Mouse (Mus musculus) forebrain, embryonic 13.5 days (tissue): ENCODE results near the gene Mex3b. TPM values are rescaled to one million over a fixed set of nuclear protein-coding genes. Genes with fewer than 3 reads are reported as not detected.

ENCODE experiments used
- ATAC-seq: fragments of 200-750 bp; cut with Nextera tagmentation; 2 replicates; pipeline ENCODE4 v1.8.0; 2017
- H3K27ac ChIP-seq: fragments of 300-500 bp; sonication (generic); 2 replicates; pipeline ENCODE4 v1.5.1; 2015; ENCODE audit warnings: inconsistent platforms, mild to moderate bottlenecking, moderate library complexity
- H3K27me3 ChIP-seq: fragments of 300-500 bp; sonication (generic); 2 replicates; pipeline ENCODE4 v1.6.1; 2015; ENCODE audit warnings: mild to moderate bottlenecking, inconsistent platforms
- H3K36me3 ChIP-seq: fragments of 300-500 bp; sonication (generic); 2 replicates; pipeline ENCODE4 v1.6.1; 2015; ENCODE audit warnings: mild to moderate bottlenecking, inconsistent platforms; ENCODE audit not compliant: poor library complexity, severe bottlenecking
- H3K4me1 ChIP-seq: fragments of 300-500 bp; sonication (generic); 2 replicates; pipeline ENCODE4 v1.6.1; 2015; ENCODE audit warnings: inconsistent platforms
- H3K4me2 ChIP-seq: fragments of 300-500 bp; sonication (generic); 2 replicates; pipeline ENCODE4 v1.6.1; 2015; ENCODE audit warnings: inconsistent platforms, mild to moderate bottlenecking, moderate library complexity
- H3K4me3 ChIP-seq: fragments of 300-500 bp; sonication (generic); 2 replicates; pipeline ENCODE4 v1.5.1; 2015; ENCODE audit warnings: mild to moderate bottlenecking, inconsistent platforms
- H3K9ac ChIP-seq: fragments of 300-500 bp; sonication (generic); 2 replicates; pipeline ENCODE4 v1.6.1; 2015; ENCODE audit warnings: mild to moderate bottlenecking, inconsistent platforms
- H3K9me3 ChIP-seq: fragments of 300-500 bp; sonication (generic); replicated peaks from 2 replicates; pipeline ENCODE4 v1.6.1; 2016; ENCODE audit warnings: inconsistent platforms
- WGBS: fragments of 180-500 bp; shearing (Covaris S2); methylation state at CpG from one replicate; pipeline ENCODE4 v1.1.7; 2015; 5-methylcytosine and 5-hydroxymethylcytosine counted together
- polyA plus RNA-seq: library from polyadenylated mRNA; unstranded; fragments of >200 nt; fragmentation: Nextera tagmentation; extraction: Ambion mirVana; gene quantifications from 2 replicates; pipeline ENCODE4 v1.2.1, GENCODE M21; 2015

Gene Mex3b
- 42.2 and 45.8 TPM in 2 replicates for polyA plus RNA-seq

GRCm38 (mm10) chr7:82867271-82868121, at the start of gene Mex3b:
Gene Mex3b (plus strand): TSS chr7:82867333.
- H3K27ac ChIP-seq = peak within 1 kb of the TSS; percentile 100
- H3K36me3 ChIP-seq = peaks cover 27% of the 10 kb centered on the region
- no peak for ATAC-seq
- peaks cover 31% of the 10 kb centered on the region for H3K4me1 ChIP-seq
- peak within 1 kb of the TSS; percentile 98 for H3K4me3 ChIP-seq
- peak within 1 kb of the TSS; percentile 100 for H3K9ac ChIP-seq
- H3K4me2 ChIP-seq = peak within 1 kb of the TSS; percentile 96
- under 1% methylated on average over 76 of the region's 87 CpGs for WGBS
- no peaks in the 10 kb centered on the region for H3K9me3 ChIP-seq
- no peaks in the 10 kb centered on the region for H3K27me3 ChIP-seq

- no peak for ATAC-seq
- Histone ChIP-seq H3K27me3 (no peaks in the 10 kb centered on the region), H3K4me1 (no peaks in the 10 kb centered on the region), H3K9ac (no peak overlapping the region), H3K4me2 (no peak overlapping the region), H3K4me3 (no peak overlapping the region), H3K27ac (no peak overlapping the region), H3K36me3 (no peaks in the 10 kb centered on the region), H3K9me3 (no peaks in the 10 kb centered on the region)
- WGBS = 88% methylated on average over 7 of the region's 7 CpGs
Observed at GRCm38 (mm10) chr7:82819541-82819940, 47.6 kb upstream of the Mex3b start.

- Histone ChIP-seq H3K36me3 (no peaks in the 10 kb centered on the region), H3K4me2 (no peak overlapping the region), H3K27me3 (no peaks in the 10 kb centered on the region), H3K4me1 (no peaks in the 10 kb centered on the region), H3K9me3 (no peaks in the 10 kb centered on the region), H3K4me3 (no peak overlapping the region), H3K27ac (no peak overlapping the region), H3K9ac (no peak overlapping the region)
- 71% methylated on average over 4 of the region's 4 CpGs for WGBS
- no peak for ATAC-seq
Observed at GRCm38 (mm10) chr7:82820661-82821060, 46.5 kb upstream of the Mex3b start.

- no peak for ATAC-seq
- H3K27ac ChIP-seq = no peak overlapping the region
- H3K4me1 ChIP-seq = no peaks in the 10 kb centered on the region
- H3K9me3 ChIP-seq = no peaks in the 10 kb centered on the region
- H3K36me3 ChIP-seq = no peaks in the 10 kb centered on the region
- H3K27me3 ChIP-seq = no peaks in the 10 kb centered on the region
- no peak overlapping the region for H3K4me3 ChIP-seq
- WGBS = 55% methylated on average over 3 of the region's 3 CpGs
- no peak overlapping the region for H3K4me2 ChIP-seq
- no peak overlapping the region for H3K9ac ChIP-seq
Observed at GRCm38 (mm10) chr7:82821501-82821900, 45.6 kb upstream of the Mex3b start.

GRCm38 (mm10) chr7:82822528-82822927, 44.6 kb upstream of the Mex3b start:
- Histone ChIP-seq H3K27ac (no peak overlapping the region), H3K27me3 (no peaks in the 10 kb centered on the region), H3K9ac (no peak overlapping the region), H3K4me2 (no peak overlapping the region), H3K4me1 (no peaks in the 10 kb centered on the region), H3K4me3 (no peak overlapping the region), H3K9me3 (no peaks in the 10 kb centered on the region), H3K36me3 (no peaks in the 10 kb centered on the region)
- ATAC-seq = no peak
- 74% methylated on average over 1 of the region's 1 CpGs for WGBS

- no peak overlapping the region for H3K27ac ChIP-seq
- H3K36me3 ChIP-seq = no peaks in the 10 kb centered on the region
- H3K9ac ChIP-seq = no peak overlapping the region
- no peaks in the 10 kb centered on the region for H3K9me3 ChIP-seq
- no peak overlapping the region for H3K4me2 ChIP-seq
- H3K27me3 ChIP-seq = no peaks in the 10 kb centered on the region
- no peak for ATAC-seq
- H3K4me3 ChIP-seq = no peak overlapping the region
- no peaks in the 10 kb centered on the region for H3K4me1 ChIP-seq
- WGBS = 70% methylated on average over 2 of the region's 2 CpGs
Observed at GRCm38 (mm10) chr7:82828193-82828592, 38.9 kb upstream of the Mex3b start.

- Histone ChIP-seq H3K9ac (no peak overlapping the region), H3K4me1 (no peaks in the 10 kb centered on the region), H3K36me3 (no peaks in the 10 kb centered on the region), H3K9me3 (no peaks in the 10 kb centered on the region), H3K27me3 (no peaks in the 10 kb centered on the region), H3K4me3 (no peak overlapping the region), H3K27ac (no peak overlapping the region), H3K4me2 (no peak overlapping the region)
- 76% methylated on average over 3 of the region's 3 CpGs for WGBS
- ATAC-seq = no peak
Observed at GRCm38 (mm10) chr7:82829516-82829915, 37.6 kb upstream of the Mex3b start.

- Histone ChIP-seq H3K9ac (no peak overlapping the region), H3K36me3 (no peaks in the 10 kb centered on the region), H3K4me2 (no peak overlapping the region), H3K4me3 (no peak overlapping the region), H3K9me3 (no peaks in the 10 kb centered on the region), H3K4me1 (0 out of 2 replicates have a peak, but pooled peaks cover 5% of the 10 kb centered on the region), H3K27me3 (no peaks in the 10 kb centered on the region), H3K27ac (no peak overlapping the region)
- WGBS = 86% methylated on average over 4 of the region's 4 CpGs
- no peak for ATAC-seq
Observed at GRCm38 (mm10) chr7:82834471-82834870, 32.7 kb upstream of the Mex3b start.

GRCm38 (mm10) chr7:82838414-82838813, 28.7 kb upstream of the Mex3b start:
- H3K27ac ChIP-seq = no peak overlapping the region
- no peak for ATAC-seq
- H3K9me3 ChIP-seq = no peaks in the 10 kb centered on the region
- 57% methylated on average over 1 of the region's 1 CpGs for WGBS
- no peak overlapping the region for H3K9ac ChIP-seq
- H3K4me3 ChIP-seq = no peak overlapping the region
- no peaks in the 10 kb centered on the region for H3K27me3 ChIP-seq
- no peaks in the 10 kb centered on the region for H3K36me3 ChIP-seq
- peaks cover 16% of the 10 kb centered on the region for H3K4me1 ChIP-seq
- no peak overlapping the region for H3K4me2 ChIP-seq

- 68% methylated on average over 11 of the region's 11 CpGs for WGBS
- no peaks in the 10 kb centered on the region for H3K36me3 ChIP-seq
- H3K9me3 ChIP-seq = no peaks in the 10 kb centered on the region
- H3K9ac ChIP-seq = no peak overlapping the region
- H3K4me3 ChIP-seq = no peak overlapping the region
- H3K27ac ChIP-seq = no peak overlapping the region
- H3K4me2 ChIP-seq = no peak overlapping the region
- no peak for ATAC-seq
- H3K27me3 ChIP-seq = no peaks in the 10 kb centered on the region
- peaks cover 16% of the 10 kb centered on the region for H3K4me1 ChIP-seq
Observed at GRCm38 (mm10) chr7:82838965-82839675, 28.0 kb upstream of the Mex3b start.

GRCm38 (mm10) chr7:82842222-82842920, 24.8 kb upstream of the Mex3b start:
- Histone ChIP-seq H3K9me3 (no peaks in the 10 kb centered on the region), H3K36me3 (no peaks in the 10 kb centered on the region), H3K27me3 (no peaks in the 10 kb centered on the region), H3K4me1 (peaks cover 16% of the 10 kb centered on the region), H3K4me3 (no peak overlapping the region), H3K4me2 (peak overlapping the region; percentile 24), H3K27ac (peak overlapping the region; percentile 3; the same call in 1 of the 2 replicates), H3K9ac (no peak overlapping the region)
- peak; percentile 65 for ATAC-seq
- WGBS = 24% methylated on average over 10 of the region's 10 CpGs

- no peaks in the 10 kb centered on the region for H3K9me3 ChIP-seq
- no peak overlapping the region for H3K4me2 ChIP-seq
- H3K27me3 ChIP-seq = no peaks in the 10 kb centered on the region
- peaks cover 7% of the 10 kb centered on the region; the same call in 1 of the 2 replicates for H3K4me1 ChIP-seq
- H3K4me3 ChIP-seq = no peak overlapping the region
- no peaks in the 10 kb centered on the region for H3K36me3 ChIP-seq
- H3K27ac ChIP-seq = no peak overlapping the region
- 93% methylated on average over 3 of the region's 3 CpGs for WGBS
- no peak overlapping the region for H3K9ac ChIP-seq
- no peak for ATAC-seq
Observed at GRCm38 (mm10) chr7:82850756-82851155, 16.4 kb upstream of the Mex3b start.
